Mouse (Mus musculus) C2C12 (cell line): ENCODE measurements around the gene Xrcc1.
A peak's percentile ranks its signal among the peaks of the same experiment; 100 is the strongest.

Experiments
- CEBPB ChIP-seq: IDR thresholded peaks from one replicate; pipeline ENCODE4 v1.6.1; 2011; ENCODE audit warnings: low read depth, mild to moderate bottlenecking, control low read depth, moderate library complexity
- CTCF ChIP-seq: IDR thresholded peaks from one replicate; pipeline ENCODE4 v1.5.1; 2011; ENCODE audit not compliant: control insufficient read depth, insufficient read depth, insufficient read length

DNA sequence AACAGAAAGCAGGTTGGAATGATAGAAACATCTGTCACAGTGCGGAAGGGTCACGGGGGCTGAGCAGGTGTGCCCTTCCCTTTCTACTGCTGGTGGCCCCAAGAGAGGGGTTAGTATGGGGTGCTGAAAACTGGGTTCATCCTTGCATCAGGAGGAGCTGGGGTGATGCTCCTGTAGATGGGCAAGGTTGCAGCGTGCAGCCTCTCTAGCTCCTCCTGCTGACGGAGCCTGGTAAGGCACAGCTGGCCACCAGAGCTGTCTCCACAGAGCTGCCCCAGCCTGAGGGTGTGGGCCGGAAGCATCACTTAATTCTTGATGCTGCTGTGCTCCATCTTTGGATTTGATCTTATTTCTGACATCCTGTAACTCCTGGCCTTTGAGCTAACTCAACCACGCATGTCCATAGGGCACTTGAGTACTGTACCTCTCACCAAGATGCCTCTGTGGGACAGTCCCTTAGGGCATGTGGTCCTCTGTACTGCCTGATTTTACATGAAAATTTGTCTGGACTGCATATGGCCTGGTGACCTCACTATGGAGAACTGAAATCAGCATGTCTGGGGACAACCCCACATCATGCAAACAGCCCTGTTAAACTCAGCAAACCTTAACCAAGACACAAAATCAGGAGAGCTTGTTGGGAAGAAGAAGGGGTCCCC lies 18.6 kb downstream of the Xrcc1 start:
- TF ChIP-seq CTCF (peak; percentile 73), CEBPB (no peak)
